Mouse (Mus musculus): Measurements from ENCODE around the gene Gatb.
"Not testable (repeated sequence)": the region's sequence is repeated elsewhere in the genome, so short reads cannot be mapped to it uniquely, and the experiment has no call there.

Gatb gene

DNA sequence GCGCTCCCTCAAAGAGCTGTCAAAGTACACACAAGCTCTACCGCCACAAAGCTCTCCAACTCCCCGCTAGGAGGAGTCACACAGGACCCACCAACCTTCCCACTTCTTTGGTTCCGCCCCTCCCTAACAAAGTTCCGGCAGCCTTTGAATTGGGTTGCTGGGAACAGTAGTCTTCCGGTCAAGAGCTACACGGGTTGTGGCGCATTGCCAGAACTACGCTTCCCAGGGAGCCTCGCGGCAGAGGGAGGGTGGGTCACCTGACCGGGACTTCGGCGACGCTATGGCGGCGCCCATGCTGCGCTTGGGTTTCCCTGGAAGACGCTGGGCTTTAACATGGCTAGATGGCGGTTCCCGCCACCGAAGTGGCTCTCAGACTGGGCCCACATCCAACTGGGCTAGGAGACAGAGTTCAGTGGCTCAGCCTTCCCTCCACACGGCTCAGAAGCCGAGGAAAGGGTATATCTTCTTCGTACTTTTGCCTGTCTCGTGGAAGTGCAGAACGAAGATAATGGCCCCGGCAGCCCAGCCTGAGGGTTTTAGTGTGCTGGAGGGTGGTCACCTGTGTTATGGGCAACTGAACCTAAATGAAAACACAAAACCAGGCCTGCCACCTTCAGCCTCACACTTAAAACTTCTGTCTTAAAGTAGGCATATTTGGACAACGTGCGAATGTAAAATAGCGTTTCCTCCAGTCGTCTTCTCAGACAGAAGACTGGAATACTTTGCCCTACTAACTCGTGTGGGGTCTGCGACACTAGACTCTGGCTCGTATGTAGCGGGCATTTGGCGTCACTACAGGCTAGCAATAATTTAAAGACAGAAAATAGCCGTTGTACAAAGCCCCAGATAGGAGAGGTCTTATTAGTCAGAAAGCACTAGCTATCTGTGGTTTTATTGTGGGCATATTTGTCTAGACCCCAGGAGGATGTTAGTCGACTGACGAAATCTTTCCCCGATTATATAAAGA, at the start of gene Gatb:
TSS of gene Gatb (plus strand) at position 256 of the 967 bp plus-strand sequence.
- peak; percentile 99 for DNase-seq (ENCODE audit: low read depth)

- DNase-seq (ENCODE audit: low read depth), result peak; percentile 34
Measured at GRCm38 (mm10) chr3:85530601-85531161, 43.2 kb upstream of the Gatb start.

DNA sequence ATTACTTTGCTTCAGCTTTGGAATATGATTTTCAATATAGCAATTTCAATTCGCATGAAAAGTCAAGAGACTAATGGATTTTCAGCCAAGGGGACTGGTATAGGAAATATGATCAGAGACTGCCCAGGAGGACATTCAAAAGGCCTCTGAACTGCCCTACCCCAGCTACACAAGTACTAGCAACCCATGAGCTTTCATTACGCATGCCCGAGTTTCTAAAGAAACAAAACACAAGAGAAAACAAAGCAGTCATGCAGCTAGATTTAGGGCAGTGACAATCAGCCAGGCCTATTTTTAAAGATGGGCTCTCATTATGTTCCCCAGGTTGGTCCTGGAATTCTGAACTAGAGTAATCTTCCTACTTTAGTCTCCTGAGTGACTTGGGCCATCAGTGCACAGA, 41.5 kb upstream of the Gatb start:
- no peak for DNase-seq (ENCODE audit: low read depth)

GRCm38 (mm10) chr3:85535042-85535441, 38.9 kb upstream of the Gatb start:
- no peak for DNase-seq (ENCODE audit: low read depth)

DNA sequence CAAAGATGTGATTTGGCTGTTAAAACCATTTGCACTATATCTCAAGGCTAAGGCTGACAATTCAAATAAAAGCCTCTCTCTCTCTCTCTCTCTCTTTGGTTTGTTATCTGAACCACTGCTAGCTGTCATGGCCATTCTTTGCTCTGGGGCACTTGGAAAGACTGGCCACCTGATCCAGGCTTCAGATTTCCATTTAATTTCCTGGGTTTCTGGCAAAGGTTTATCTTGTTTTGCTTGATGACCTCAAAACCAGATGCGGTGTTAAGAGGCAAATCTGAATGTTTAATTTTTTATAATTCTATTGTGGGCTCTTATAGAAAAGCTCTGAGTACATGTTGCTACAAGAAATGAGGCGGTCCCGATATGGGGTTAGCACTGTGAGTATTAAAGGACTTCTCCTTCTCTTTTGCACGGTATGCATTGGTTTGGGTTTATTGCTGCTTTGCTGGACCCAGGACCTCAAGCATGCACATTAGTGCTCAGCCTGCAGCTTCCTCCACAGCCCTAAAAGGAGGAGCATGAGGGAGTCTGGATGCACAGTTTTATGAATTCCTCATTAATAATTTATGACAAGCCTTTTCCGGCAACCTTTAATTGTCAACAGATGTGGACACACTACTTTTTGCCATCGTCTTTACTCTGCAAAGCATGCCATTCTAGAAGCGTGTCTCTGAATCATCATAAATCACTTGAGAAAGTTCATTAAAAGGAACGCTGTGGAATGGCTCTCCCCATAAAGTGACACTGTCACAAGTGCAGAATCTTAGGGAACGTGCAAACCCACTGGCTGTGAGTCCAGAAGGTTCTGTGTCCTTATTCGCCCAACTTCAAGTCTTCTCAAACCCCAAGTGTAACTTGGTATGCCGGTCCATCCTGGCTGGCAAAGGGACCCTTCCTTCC, 38.0 kb upstream of the Gatb start:
- DNase-seq (ENCODE audit: low read depth), result peak; percentile 15

DNA sequence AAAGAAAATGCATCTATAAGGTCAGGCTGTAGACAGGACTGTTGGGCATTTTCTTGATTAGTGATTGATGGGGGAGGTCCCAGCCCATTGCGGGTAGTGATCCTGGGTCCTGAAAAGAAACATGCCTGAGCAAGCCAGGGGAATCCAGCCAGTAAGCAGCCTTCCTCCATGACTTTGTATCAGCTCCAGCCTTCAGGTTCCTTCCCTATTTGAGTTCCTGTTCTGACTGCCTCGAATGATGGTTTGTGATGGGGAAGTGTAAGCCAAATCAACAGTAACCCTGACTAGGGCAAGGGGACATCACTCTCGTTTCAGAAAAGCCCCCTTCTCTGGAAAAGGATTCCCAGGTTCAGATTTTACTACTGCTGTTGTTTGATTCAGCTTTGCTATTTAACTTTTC, 31.2 kb upstream of the Gatb start:
- DNase-seq (ENCODE audit: low read depth), result no peak

- DNase-seq (ENCODE audit: low read depth), result no peak
Measured at GRCm38 (mm10) chr3:85543652-85544051, 30.3 kb upstream of the Gatb start.

DNA sequence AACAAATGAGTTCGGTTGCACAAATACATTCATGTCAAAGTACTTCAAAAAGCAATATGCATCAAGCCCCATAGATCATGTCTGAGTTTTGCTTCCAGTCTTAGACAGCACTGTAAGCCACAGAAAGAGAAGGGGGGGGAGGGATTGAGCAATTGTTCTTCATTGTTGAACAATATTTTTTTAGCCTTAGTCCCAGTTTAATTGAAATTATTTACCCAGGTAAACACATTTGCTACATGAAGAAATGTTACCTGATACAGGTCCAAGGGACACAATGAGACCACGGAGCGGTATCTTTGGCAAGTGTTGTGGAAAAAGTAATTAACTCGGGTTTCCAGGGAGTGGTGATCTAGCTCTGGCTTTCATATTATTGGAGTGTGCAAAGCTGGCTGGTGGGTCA, 23.6 kb upstream of the Gatb start:
- DNase-seq (ENCODE audit: low read depth), result peak; percentile 23

- no peak for DNase-seq (ENCODE audit: low read depth)
Measured at GRCm38 (mm10) chr3:85551352-85551751, 22.6 kb upstream of the Gatb start.

GRCm38 (mm10) chr3:85553731-85554277, 20.1 kb upstream of the Gatb start:
- no peak for DNase-seq (ENCODE audit: low read depth)

DNA sequence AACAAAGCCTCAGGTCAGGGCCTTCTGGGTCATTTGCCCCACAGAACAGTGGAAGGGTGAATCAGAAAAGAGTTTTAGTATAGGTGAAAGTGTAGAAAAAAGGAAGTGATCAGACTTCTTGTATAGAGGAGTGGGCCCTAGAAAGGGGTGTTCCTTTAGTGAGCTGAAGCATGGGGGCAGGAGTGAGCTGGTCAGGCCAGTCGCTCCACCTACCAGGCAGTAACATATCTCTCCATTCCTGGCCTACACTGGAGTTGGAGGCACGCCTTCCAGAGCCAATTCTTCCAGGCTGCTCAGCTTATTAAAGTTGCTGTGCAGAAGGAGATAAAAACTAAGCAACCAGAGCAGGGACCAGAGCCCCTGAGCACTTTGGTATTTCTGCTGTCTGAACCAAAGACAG, 9.3 kb upstream of the Gatb start:
- DNase-seq (ENCODE audit: low read depth), result no peak

DNA sequence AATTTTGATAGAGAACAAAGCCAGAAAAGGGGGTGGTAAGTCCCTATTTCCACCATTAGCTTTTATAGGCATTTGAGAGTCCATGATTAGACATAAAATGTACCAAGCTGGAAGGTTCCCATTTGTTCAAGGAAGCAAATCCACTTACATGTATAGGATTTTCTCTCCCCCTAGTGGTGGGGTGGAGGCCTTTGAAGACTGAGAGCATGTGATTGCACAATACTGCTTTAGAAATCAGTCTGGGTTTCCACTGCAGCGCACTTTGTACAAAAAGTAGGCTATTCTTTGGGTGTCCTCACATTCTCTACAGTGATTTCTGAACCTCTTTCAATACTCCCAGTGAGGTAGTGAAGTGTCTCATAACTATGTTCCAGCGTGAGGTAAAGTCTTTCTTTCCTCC, 2.6 kb upstream of the Gatb start:
- DNase-seq (ENCODE audit: low read depth), result peak; percentile 70

DNA sequence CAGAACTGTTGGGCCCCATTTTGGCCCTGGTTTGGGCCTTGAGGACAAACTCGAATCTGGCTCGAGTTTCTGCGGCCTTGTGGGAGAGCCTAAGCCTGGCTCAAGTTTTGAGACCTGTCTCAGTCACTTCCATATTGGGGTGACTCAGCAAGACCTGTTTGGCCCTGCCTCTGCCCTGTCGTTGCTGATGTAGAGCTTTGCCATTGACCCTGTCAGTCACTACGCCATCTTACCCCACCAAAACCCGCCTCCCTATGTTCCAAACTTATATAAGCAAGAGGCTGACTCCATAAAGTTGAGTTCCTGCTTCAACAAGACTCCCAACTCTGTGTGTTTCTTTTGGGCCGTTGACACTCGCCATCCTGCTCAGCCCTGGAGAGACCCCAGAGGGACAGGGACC, 1.4 kb upstream of the Gatb start:
- DNase-seq (ENCODE audit: low read depth), result not testable (repeated sequence)

- no peak for DNase-seq (ENCODE audit: low read depth)
Measured at GRCm38 (mm10) chr3:85573216-85573863, 579 bp upstream of the Gatb start.

DNA sequence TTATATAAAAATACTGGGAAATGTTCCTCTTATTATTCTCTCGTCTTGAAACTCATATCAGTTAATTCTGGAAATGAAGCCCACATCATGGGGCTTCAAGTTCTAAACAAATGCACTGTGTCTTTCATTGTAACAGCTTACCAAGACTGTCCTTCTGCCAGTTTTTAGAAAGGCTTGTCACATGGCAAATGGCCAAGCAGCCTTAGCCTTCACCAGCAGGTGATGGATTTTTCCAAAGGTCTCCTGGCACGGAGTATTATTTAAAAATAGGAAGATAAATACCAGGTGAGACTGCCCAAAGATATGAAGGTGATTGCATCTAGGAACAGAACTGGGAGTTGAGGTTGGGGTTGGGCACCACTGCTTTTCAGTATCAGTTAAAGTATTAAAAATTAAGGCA, 8.8 kb downstream of the Gatb start:
- no peak for DNase-seq (ENCODE audit: low read depth)

DNA sequence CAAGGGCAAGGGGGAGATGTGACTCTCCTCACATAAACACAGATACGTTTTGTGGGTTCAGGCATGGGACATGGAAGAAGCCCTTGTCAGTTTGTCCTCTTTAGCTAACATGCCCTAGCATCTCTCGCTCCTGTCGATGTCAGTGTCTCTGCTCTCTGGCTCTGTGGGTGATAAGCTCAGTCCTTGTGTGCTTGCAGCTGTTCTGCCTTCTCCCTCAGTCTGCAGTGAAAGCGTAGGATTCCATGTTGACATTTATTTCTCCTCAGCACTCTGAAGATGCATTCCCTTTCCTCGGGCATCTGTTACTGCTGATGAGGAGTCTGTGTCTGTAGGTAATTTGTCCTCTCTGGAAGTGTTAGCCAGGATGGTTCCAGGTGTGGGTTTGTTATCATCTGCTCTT, 9.3 kb downstream of the Gatb start:
- no peak for DNase-seq (ENCODE audit: low read depth)

DNA sequence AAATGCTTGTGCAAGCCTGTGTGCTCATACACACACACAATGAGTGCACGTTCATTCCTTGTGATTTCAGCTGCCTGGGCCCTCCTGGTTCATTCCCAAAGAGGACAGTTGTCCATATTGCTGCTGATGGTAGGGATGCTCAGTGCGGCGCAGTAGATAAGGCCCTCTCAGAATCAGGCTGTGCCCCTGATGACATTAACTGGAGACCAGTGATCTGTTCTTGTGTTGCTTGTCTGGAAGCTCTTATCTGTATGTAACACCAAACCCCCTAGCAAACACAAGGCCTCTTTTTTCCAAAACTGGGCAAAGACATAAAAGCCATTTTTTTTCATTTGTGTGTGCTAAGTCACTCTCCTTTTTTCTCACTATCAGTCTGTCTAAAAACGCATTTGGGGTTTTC, 11.0 kb downstream of the Gatb start:
- DNase-seq (ENCODE audit: low read depth), result no peak

- no peak for DNase-seq (ENCODE audit: low read depth)
Measured at GRCm38 (mm10) chr3:85588701-85589100, 14.8 kb downstream of the Gatb start.

GRCm38 (mm10) chr3:85590090-85590754, 16.3 kb downstream of the Gatb start:
- no peak for DNase-seq (ENCODE audit: low read depth)

- no peak for DNase-seq (ENCODE audit: low read depth)
Measured at GRCm38 (mm10) chr3:85592067-85592466, 18.1 kb downstream of the Gatb start.

DNA sequence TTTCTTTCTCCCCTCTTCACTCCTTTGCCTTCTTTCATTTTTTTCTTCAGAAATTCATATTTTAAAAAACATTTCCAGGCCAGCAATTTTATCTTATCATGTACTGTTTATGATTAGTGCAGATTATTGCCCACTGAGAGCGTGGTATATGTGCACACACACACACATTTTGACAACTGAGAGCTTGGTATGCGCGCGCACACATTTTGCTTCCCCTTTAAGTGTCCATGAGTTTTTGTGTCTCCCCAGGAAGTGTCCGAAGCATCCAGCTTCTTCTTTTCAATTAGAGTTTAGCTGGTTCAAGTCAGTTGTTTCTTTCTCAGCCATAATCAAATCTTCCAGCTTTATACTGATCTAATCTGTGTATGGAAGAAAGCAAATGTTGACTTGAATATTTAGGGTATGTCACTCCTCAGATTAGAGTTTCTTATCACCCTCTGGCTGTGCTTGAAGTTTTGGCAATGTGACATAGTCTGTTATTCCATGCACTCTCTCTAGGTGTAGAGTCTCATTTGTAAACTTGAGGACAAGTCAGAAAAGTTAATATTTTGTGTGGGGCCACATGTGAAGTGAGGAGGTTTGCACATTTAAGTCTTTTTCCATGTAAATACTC, 18.8 kb downstream of the Gatb start:
- no peak for DNase-seq (ENCODE audit: low read depth)

Measured in fibroblast of lung, adult 2 months (primary cell).